Mouse (Mus musculus): ENCODE measurements around the gene P2ry13.

P2ry13 gene

DNA sequence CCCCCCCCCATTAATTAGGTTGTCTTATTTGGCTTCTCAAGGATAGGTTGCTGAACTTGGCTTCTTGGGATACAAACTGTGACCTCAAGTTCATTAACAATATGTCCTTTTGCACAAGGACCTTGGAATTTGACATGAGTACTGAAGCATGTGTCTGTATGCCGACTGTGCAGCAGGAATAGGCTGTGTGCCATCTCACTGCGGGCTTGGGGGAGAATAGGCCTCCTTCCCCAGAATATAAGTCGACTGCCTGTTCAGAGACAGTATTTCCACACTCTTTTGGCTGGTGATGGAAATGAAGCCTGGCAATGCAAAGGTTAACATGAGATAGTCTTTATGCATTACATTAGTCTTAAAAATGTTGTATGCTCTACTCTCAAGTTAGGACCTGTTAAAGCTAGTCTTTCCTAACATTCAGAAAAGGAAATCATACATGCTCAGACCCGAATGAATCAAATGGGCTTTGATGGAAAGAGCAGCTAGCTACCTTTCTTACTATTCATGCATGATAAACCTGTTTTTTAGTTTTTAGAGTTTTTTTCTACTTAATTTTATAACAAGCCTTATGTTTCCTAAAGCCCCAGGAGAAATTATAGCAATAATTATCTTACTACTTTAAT, 13.2 kb downstream of the P2ry13 start:
- no peak for DNase-seq (ENCODE audit: low read depth, low spot score)

GRCm38 (mm10) chr3:59194938-59195337, 15.7 kb downstream of the P2ry13 start, which contains the start of gene Gpr87:
TSS of gene Gpr87 (minus strand) at chr3:59195104.
- no peak for DNase-seq (ENCODE audit: low read depth, low spot score)

- DNase-seq (ENCODE audit: low read depth, low spot score): no peak
Measured at GRCm38 (mm10) chr3:59194099-59194498, 16.6 kb downstream of the P2ry13 start.

GRCm38 (mm10) chr3:59191674-59192073, 19.0 kb downstream of the P2ry13 start:
- no peak for DNase-seq (ENCODE audit: low read depth, low spot score)

- DNase-seq (ENCODE audit: low read depth, low spot score): no peak
Measured at GRCm38 (mm10) chr3:59187336-59187735, 23.3 kb downstream of the P2ry13 start.

DNA sequence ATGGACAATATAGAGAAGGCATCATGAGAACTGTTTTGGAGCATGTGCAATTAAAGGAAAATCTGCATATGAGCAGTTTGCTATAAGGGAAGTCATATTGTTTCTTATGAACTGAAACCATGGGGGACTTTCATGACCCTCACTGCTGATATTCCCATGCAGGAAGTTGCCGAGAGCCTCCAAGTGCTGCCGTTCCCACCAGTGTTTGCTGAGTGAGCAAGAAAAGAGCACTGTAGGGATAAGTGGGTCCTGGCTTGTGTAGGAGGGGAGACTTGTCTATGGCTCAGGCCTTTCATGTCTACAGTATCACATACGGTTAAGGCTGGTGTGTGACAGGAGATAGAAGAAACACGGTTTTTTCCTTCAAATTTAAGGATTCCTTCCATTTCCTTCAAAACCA, 25.0 kb downstream of the P2ry13 start:
- DNase-seq (ENCODE audit: low read depth, low spot score): no peak

DNA sequence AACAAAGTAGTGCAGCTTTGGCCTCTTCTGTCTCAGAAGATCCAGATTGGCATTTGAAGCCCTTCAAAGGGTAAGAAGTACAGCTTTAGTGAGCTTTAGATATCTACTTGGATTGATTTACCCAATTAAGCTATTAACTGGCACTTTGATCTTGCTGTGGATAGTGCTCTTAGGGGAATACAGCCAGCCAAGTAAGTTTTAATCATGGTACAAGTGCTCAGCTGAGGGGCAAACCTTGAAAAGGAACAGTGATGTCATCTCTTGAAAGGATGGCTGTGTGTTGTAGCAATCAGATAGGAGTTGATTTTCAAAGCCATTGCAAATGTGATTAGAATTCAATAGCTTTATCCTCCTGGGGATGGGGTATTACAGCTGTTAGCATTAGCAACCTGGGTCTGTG, 28.6 kb downstream of the P2ry13 start:
- no peak for DNase-seq (ENCODE audit: low read depth, low spot score)

DNA sequence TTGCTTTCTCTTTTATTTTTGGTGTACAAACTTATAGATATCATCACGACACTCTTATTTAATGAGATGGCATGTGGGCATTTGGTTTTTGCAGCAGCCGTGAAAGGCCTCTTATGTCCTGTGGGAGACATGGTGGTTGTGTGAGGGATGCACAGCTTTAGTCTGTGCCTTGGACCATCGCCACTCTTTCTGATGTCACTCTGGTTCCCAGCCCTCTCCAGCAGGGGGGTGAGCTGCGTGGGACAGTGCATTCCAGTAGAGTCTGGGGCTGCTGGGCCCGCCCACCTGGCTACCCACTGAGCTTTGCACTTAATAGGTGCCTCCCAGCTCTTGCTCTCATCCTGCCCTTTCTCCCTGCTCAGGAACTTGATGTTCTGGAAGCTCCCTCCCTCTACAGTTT, 29.5 kb downstream of the P2ry13 start:
- peak; percentile 30 for DNase-seq (ENCODE audit: low read depth, low spot score)

DNA sequence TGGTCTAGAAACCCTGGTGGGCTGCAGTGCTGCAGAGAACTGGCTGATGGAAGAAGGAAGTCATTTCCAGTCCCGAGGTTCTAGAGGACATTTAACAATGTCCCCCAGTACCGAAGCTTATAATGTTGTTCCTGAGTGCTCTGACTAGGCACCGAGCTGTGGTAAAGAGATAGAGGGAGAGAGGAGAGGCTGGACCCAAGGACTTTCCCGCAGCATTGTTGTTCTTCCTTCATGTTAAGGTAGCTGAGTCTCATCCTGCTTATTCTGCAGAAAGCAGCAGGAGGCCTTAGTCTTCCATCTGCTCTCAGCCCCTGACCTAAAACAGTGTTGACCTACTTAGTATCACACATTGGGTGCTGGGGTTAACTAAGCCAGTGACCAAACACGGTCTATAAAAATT, 33.8 kb downstream of the P2ry13 start:
- DNase-seq (ENCODE audit: low read depth, low spot score): no peak

GRCm38 (mm10) chr3:59175234-59175633, 35.4 kb downstream of the P2ry13 start:
- DNase-seq (ENCODE audit: low read depth, low spot score): peak; percentile 26

DNA sequence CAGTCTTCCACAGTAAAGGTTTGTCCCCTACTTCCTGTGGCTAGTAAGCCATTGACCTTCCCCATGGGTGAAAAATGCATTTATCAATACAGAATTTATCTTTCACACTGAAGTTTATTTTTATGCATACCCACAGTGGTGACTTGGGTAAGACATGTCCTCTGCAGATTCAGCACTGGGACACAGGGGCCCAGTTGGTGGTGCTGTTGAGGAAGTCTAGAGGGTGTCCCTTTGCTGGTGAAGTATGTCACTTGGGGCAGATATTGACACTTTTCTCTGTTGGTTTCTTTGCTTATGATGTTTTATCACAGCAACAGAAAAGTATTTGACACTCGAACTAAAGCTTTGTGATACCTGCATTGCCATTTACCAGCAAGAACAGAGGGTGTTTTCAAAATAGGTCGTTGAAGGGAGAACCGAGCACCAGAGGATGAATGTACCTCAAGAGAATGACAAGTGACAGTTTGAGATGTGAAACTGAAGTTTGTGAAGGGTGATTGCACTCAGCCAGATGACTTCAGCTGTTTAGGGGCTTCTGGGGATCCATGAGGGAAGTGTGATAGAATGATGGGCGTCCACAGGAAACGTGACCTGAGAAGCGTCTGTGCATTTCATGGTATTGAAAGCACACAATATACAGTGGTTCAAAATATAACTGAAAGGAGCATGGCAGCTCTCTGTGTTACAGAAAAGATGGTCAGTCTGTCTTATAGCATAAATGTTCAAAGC, 36.1 kb downstream of the P2ry13 start:
- DNase-seq (ENCODE audit: low read depth, low spot score): no peak

- peak; percentile 18 for DNase-seq (ENCODE audit: low read depth, low spot score)
Measured at GRCm38 (mm10) chr3:59169921-59170627, 40.6 kb downstream of the P2ry13 start.

- no peak for DNase-seq (ENCODE audit: low read depth, low spot score)
Measured at GRCm38 (mm10) chr3:59169215-59169614, 41.5 kb downstream of the P2ry13 start.

DNA sequence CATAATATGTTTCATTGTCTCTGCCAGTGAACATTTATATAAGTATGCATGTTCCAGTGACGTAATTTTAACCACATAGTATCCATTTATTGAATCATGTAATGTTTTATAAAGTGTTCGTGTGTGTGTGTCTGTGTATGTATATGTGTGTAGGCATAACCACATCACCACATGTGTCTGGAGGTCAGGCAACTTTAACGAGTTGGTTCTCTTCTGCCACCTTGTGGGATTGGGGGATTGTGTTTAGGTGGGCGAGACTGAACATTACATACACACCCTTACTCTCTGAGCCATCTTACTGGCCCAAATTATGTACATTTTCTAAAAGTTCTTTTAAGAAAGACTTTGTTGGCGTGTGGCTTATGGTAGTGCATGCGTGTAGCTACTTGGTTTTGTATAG, 42.2 kb downstream of the P2ry13 start:
- no peak for DNase-seq (ENCODE audit: low read depth, low spot score)

GRCm38 (mm10) chr3:59167417-59168054, 43.1 kb downstream of the P2ry13 start:
- DNase-seq (ENCODE audit: low read depth, low spot score): no peak

GRCm38 (mm10) chr3:59160465-59160864, 50.2 kb downstream of the P2ry13 start:
- no peak for DNase-seq (ENCODE audit: low read depth, low spot score)

All from R1 (cell line).